Mouse (Mus musculus) hindbrain, embryonic 14.5 days (tissue): ENCODE results near the gene Serpina12. TPM values are rescaled to one million over a fixed set of nuclear protein-coding genes. Genes with fewer than 3 reads are reported as not detected.

Experiments
- ATAC-seq: fragments of 200-750 bp; cut with Nextera tagmentation; 2 replicates; pipeline ENCODE4 v1.8.0; 2017; ENCODE audit warnings: moderate number of reproducible peaks, mild to moderate bottlenecking, moderate TSS enrichment, moderate library complexity; ENCODE audit not compliant: low FRiP score
- DNase-seq: peaks from one replicate; pipeline ENCODE4 v3.0.0-alpha.2; 2015; ENCODE audit warnings: low spot score
- H3K27ac ChIP-seq: fragments of 300-500 bp; sonication (generic); 2 replicates; pipeline ENCODE4 v1.5.1; 2014; ENCODE audit warnings: mild to moderate bottlenecking, moderate library complexity
- H3K27me3 ChIP-seq: fragments of 300-500 bp; sonication (generic); 2 replicates; pipeline ENCODE4 v1.6.1; 2014; ENCODE audit warnings: mild to moderate bottlenecking, low read length, mixed read lengths; ENCODE audit not compliant: control insufficient read depth, insufficient read depth
- H3K36me3 ChIP-seq: fragments of 300-500 bp; sonication (generic); replicated peaks from 2 replicates; pipeline ENCODE4 v1.6.1; 2014; ENCODE audit not compliant: control insufficient read depth, insufficient read depth
- H3K4me1 ChIP-seq: fragments of 300-500 bp; sonication (generic); replicated peaks from 2 replicates; pipeline ENCODE4 v1.6.1; 2014; ENCODE audit warnings: antibody characterized with exemption, low read length, mixed read lengths; ENCODE audit not compliant: control insufficient read depth, insufficient read depth
- H3K4me2 ChIP-seq: fragments of 300-500 bp; sonication (generic); replicated peaks from 2 replicates; pipeline ENCODE4 v1.6.1; 2014; ENCODE audit warnings: mild to moderate bottlenecking, moderate library complexity
- H3K4me3 ChIP-seq: fragments of 300-500 bp; sonication (generic); replicated peaks from 2 replicates; pipeline ENCODE4 v1.5.1; 2014; ENCODE audit warnings: mild to moderate bottlenecking, low read length
- H3K9ac ChIP-seq: fragments of 300-500 bp; sonication (generic); 2 replicates; pipeline ENCODE4 v1.6.1; 2014
- H3K9me3 ChIP-seq: fragments of 300-500 bp; sonication (generic); 2 replicates; pipeline ENCODE4 v1.6.1; 2016; ENCODE audit warnings: low read length; ENCODE audit not compliant: control insufficient read depth
- WGBS: fragments of 180-500 bp; shearing (Covaris S2); extraction: QIAGEN DNeasy Blood & Tissue Kit; methylation state at CpG from one replicate; pipeline ENCODE4 v1.1.7; 2014; 5-methylcytosine and 5-hydroxymethylcytosine counted together
- polyA plus RNA-seq: library from polyadenylated mRNA; unstranded; fragments of >200 nt; fragmentation: Nextera tagmentation; extraction: Ambion mirVana; gene quantifications from 2 replicates; pipeline ENCODE4 v1.2.1, GENCODE M21; 2014

The Serpina12 gene
- polyA plus RNA-seq, 1 experiment from 2014 or later = not detected

- Histone ChIP-seq H3K4me2 (no peak overlapping the region), H3K9me3 (no peaks in the 10 kb centered on the region), H3K4me1 (no peaks in the 10 kb centered on the region), H3K4me3 (no peak overlapping the region), H3K27me3 (no peaks in the 10 kb centered on the region), H3K9ac (no peak overlapping the region), H3K36me3 (no peaks in the 10 kb centered on the region), H3K27ac (no peak overlapping the region)
- DNase-seq (no peak), ATAC-seq (no peak)
- WGBS = 83% methylated on average over 1 of the region's 1 CpGs
Measured at GRCm38 (mm10) chr12:104033752-104034151, 10.5 kb downstream of the Serpina12 start.

- Histone ChIP-seq H3K4me1 (no peaks in the 10 kb centered on the region), H3K36me3 (no peaks in the 10 kb centered on the region), H3K4me2 (no peak overlapping the region), H3K9ac (no peak overlapping the region), H3K27ac (no peak overlapping the region), H3K9me3 (no peaks in the 10 kb centered on the region), H3K27me3 (no peaks in the 10 kb centered on the region), H3K4me3 (no peak overlapping the region)
- no peak for ATAC-seq
- 45% methylated on average over 8 of the region's 8 CpGs for WGBS
- DNase-seq = no peak
Measured at GRCm38 (mm10) chr12:104029986-104030385, 14.3 kb downstream of the Serpina12 start.

- DNase-seq (no peak), ATAC-seq (no peak)
- Histone ChIP-seq H3K4me3 (no peak overlapping the region), H3K4me1 (no peaks in the 10 kb centered on the region), H3K36me3 (no peaks in the 10 kb centered on the region), H3K9ac (no peak overlapping the region), H3K27me3 (no peaks in the 10 kb centered on the region), H3K27ac (no peak overlapping the region), H3K9me3 (no peaks in the 10 kb centered on the region), H3K4me2 (no peak overlapping the region)
- 90% methylated on average over 3 of the region's 3 CpGs for WGBS
Measured at GRCm38 (mm10) chr12:104015280-104015679, 29.0 kb downstream of the Serpina12 start.

- Histone ChIP-seq H3K36me3 (no peaks in the 10 kb centered on the region), H3K4me2 (no peak within 1 kb of the TSS), H3K9ac (no peak within 1 kb of the TSS), H3K4me3 (no peak within 1 kb of the TSS), H3K4me1 (no peaks in the 10 kb centered on the region), H3K27me3 (no peaks in the 10 kb centered on the region), H3K27ac (no peak within 1 kb of the TSS), H3K9me3 (no peaks in the 10 kb centered on the region)
- DNase-seq = no peak
- no peak for ATAC-seq
- WGBS = 91% methylated on average over 6 of the region's 6 CpGs
Measured at GRCm38 (mm10) chr12:104013620-104014019, 30.6 kb downstream of the Serpina12 start, which contains the start of gene Serpina9. Serpina9 (minus strand) TSS chr12:104013755.

- Histone ChIP-seq H3K9ac (no peak overlapping the region), H3K4me2 (no peak overlapping the region), H3K4me3 (no peak overlapping the region), H3K27ac (no peak overlapping the region), H3K4me1 (no peaks in the 10 kb centered on the region), H3K27me3 (no peaks in the 10 kb centered on the region), H3K9me3 (no peaks in the 10 kb centered on the region), H3K36me3 (no peaks in the 10 kb centered on the region)
- 85% methylated on average over 5 of the region's 5 CpGs for WGBS
- ATAC-seq (no peak), DNase-seq (no peak)
Measured at GRCm38 (mm10) chr12:104004689-104005088, 39.6 kb downstream of the Serpina12 start.

- 82% methylated on average over 4 of the region's 4 CpGs for WGBS
Measured at GRCm38 (mm10) chr12:104003238-104003612, 41.0 kb downstream of the Serpina12 start.

GRCm38 (mm10) chr12:104002569-104003237 lies 41.5 kb downstream of the Serpina12 start:
- H3K36me3 ChIP-seq = no peaks in the 10 kb centered on the region
- H3K9ac ChIP-seq = no peak overlapping the region
- WGBS = 78% methylated on average over 10 of the region's 10 CpGs
- DNase-seq (no peak), ATAC-seq (no peak)
- H3K4me1 ChIP-seq = no peaks in the 10 kb centered on the region
- no peak overlapping the region for H3K4me2 ChIP-seq
- H3K9me3 ChIP-seq = no peaks in the 10 kb centered on the region
- no peak overlapping the region for H3K27ac ChIP-seq
- no peaks in the 10 kb centered on the region for H3K27me3 ChIP-seq
- no peak overlapping the region for H3K4me3 ChIP-seq

More at GRCm38 (mm10) chr12:104003238-104003612, 41.0 kb downstream of the Serpina12 start:
- H3K27ac ChIP-seq = no peak overlapping the region
- no peaks in the 10 kb centered on the region for H3K36me3 ChIP-seq
- no peaks in the 10 kb centered on the region for H3K4me1 ChIP-seq
- H3K4me3 ChIP-seq = no peak overlapping the region
- H3K27me3 ChIP-seq = no peaks in the 10 kb centered on the region
- H3K9me3 ChIP-seq = no peaks in the 10 kb centered on the region
- DNase-seq (no peak), ATAC-seq (no peak)
- no peak overlapping the region for H3K9ac ChIP-seq
- H3K4me2 ChIP-seq = no peak overlapping the region

- no peak overlapping the region for H3K4me3 ChIP-seq
- H3K27me3 ChIP-seq = no peaks in the 10 kb centered on the region
- H3K4me2 ChIP-seq = no peak overlapping the region
- no peak for ATAC-seq
- no peak for DNase-seq
- H3K4me1 ChIP-seq = no peaks in the 10 kb centered on the region
- no peaks in the 10 kb centered on the region for H3K9me3 ChIP-seq
- WGBS = 86% methylated on average over 3 of the region's 3 CpGs
- H3K27ac ChIP-seq = no peak overlapping the region
- no peaks in the 10 kb centered on the region for H3K36me3 ChIP-seq
- no peak overlapping the region for H3K9ac ChIP-seq
Measured at GRCm38 (mm10) chr12:104000594-104000993, 43.6 kb downstream of the Serpina12 start.

- Histone ChIP-seq H3K9ac (no peak overlapping the region), H3K4me3 (no peak overlapping the region), H3K36me3 (no peaks in the 10 kb centered on the region), H3K9me3 (no peaks in the 10 kb centered on the region), H3K4me2 (no peak overlapping the region), H3K4me1 (no peaks in the 10 kb centered on the region), H3K27ac (no peak overlapping the region), H3K27me3 (no peaks in the 10 kb centered on the region)
- ATAC-seq (no peak), DNase-seq (no peak)
- WGBS = 71% methylated on average over 8 of the region's 8 CpGs
Measured at GRCm38 (mm10) chr12:103999611-104000010, 44.6 kb downstream of the Serpina12 start.

- Histone ChIP-seq H3K4me2 (no peak overlapping the region), H3K9me3 (no peaks in the 10 kb centered on the region), H3K27ac (no peak overlapping the region), H3K27me3 (no peaks in the 10 kb centered on the region), H3K36me3 (no peaks in the 10 kb centered on the region), H3K9ac (no peak overlapping the region), H3K4me3 (no peak overlapping the region), H3K4me1 (no peaks in the 10 kb centered on the region)
- 78% methylated on average over 2 of the region's 2 CpGs for WGBS
- DNase-seq = no peak
- no peak for ATAC-seq
Measured at GRCm38 (mm10) chr12:103996513-103996912, 47.7 kb downstream of the Serpina12 start.
